Mouse (Mus musculus): ENCODE measurements around the gene Rab3gap1.

DNA sequence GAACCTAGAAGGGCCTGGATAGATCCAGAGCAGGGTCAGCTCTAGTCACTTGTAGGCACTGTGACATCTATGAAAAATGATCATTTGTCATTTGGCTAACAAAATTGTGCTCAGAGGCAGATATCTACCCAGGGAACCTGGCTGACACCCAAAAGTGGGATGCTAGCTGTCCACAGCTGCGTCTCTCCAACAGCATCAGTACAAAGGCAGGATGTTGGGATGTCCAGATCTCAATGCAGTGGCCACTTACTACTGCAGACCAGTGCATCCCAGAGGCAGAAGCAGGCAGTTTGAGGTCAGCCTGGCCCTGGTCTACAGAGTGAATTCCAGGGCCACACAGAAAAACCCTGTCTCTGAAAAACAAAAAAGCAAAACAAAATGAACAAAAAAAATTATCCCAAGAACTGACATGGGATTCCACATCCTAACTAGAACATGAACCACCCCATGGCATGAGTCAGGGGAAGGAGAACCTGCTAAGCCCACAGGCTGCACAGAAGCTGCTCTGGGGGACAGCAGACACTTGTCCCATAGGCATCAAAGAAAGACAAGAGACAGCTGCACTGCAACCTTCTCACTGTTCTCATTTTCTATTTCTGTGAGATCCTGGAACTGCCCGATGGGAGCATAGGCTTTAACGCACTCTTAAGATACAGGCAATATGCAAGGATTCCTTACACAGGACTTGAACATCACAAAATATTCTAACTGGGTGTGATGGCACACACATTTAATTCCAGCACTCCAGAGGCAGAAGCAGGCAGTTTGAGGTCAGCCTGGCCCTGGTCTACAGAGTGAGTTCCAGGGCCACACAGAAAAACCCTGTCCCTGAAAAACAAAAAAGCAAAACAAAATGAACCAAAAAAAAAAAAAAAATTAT lies 77.4 kb downstream of the Rab3gap1 start:
- TF ChIP-seq CTCF (IDR thresholded peaks at IDR 0.05; ENCODE audit: low read depth, low read length) (no peak), POLR2A (IDR thresholded peaks at IDR 0.05; ENCODE audit: extremely low read depth, insufficient read depth, low read length) (no peak)

All from liver, adult 2 months (tissue).